Mouse (Mus musculus): ENCODE data around the gene Ddhd1. TPM values are rescaled to one million over a fixed set of nuclear protein-coding genes. Genes with fewer than 3 reads are reported as not detected.

The Ddhd1 gene
- polyA plus RNA-seq (2016; fragmentation: Nextera tagmentation; extraction: Ambion mirVana) = 17.9 and 20.8 TPM in 2 replicates

DNA sequence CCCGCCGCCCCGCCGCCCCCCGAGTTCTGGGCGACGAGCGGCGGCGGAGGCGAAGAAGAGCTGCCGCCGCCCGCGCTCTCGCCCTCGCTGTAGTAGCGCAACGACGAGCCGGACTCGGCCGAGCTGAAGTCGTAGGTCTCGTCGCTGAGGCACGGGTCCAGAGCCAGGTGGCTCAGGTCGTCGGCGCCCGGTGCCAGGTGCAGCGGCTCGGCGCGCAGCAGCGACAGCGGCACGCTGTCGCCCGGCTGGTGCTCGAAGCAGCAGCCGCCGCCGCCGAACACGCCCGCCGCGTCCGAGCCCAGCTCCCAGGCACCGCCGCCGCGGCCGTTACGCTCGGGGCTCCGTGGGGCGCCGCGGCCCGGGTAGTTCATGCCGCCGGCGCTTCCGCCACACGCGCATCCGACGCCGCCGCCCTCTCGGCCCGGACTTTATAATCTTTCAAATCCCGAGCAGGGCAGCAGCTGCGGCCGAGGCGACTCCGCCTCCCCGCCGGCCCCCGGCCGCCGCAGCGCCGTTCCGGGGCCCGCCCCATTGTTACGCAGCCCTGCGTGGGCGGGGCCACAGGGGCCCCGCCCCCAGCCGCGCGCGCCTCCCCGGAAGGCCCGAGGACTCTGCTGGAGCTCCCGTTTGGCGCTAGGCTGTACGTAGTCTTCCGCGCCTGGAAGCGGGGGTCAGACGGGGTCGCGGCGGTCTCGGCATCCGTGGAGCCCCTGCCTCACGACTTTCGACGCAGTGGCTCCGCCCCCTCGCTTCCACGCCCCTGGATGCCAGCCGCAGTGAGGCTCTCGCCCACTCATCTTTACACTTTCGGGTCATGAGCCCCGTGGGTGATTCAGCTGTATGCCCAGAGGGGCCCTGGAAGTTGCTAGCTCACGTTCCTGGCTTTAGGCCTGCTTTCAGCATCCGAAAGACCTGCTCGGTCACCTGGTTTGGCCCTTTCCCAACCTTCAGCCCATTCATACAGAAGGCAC lies at the start of gene Ddhd1:
TSS of gene Ddhd1 (minus strand) at position 503 of the 971 bp plus-strand sequence.
- Histone ChIP-seq H3K27ac (peak within 1 kb of the TSS; percentile 96), H3K4me1 (peaks cover 20% of the 10 kb centered on the region), H3K27me3 (no peaks in the 10 kb centered on the region), H3K4me2 (replicated peaks) (peak within 1 kb of the TSS; percentile 80), H3K4me3 (peak within 1 kb of the TSS; percentile 76), H3K9me3 (replicated peaks) (no peaks in the 10 kb centered on the region), H3K36me3 (no peaks in the 10 kb centered on the region), H3K9ac (peak within 1 kb of the TSS; percentile 89)
- peak; percentile 96 for ATAC-seq (ENCODE audit: low FRiP score)
- WGBS = under 1% methylated on average over 103 of the region's 123 CpGs

DNA sequence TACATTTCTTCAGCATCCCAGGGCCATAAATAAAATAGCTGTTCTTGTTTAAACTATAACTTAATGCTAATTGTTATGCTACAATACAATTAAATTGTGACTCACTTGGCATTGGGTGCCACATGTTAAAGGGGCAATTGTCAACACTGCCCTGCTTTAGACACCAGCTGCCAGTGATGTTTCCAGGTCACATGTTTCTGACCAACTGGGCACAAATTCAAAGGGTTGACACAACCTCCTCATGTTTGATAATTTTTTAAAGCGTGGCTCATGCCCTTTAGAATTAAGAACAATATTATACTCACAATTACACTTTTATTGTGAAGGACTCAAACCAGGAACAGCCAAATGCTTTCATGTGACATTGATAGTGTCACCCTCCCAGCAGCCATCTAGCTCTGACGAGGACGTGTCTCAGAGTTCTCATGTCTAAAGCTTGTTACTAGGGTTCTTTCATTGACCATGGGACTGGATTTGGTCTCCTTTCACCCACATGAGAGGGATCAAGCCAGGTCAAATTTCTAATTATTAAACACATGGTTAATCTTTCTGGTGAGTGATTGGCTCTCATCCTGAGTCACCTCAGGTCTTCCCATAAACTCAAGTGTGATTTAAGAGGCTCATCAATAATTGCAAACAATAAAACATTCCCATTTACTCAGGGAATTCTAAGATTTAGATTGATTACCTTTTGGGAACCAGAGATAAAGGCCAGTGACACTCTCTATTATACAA lies 49.4 kb upstream of the Ddhd1 start:
- Histone ChIP-seq H3K4me2 (replicated peaks) (no peak overlapping the region), H3K4me1 (no peaks in the 10 kb centered on the region), H3K36me3 (no peaks in the 10 kb centered on the region), H3K9me3 (replicated peaks) (no peaks in the 10 kb centered on the region), H3K27ac (no peak overlapping the region), H3K4me3 (no peak overlapping the region), H3K27me3 (no peaks in the 10 kb centered on the region), H3K9ac (no peak overlapping the region)
- WGBS = 62% methylated on average over 3 of the region's 3 CpGs
- ATAC-seq (ENCODE audit: low FRiP score) = no peak

DNA sequence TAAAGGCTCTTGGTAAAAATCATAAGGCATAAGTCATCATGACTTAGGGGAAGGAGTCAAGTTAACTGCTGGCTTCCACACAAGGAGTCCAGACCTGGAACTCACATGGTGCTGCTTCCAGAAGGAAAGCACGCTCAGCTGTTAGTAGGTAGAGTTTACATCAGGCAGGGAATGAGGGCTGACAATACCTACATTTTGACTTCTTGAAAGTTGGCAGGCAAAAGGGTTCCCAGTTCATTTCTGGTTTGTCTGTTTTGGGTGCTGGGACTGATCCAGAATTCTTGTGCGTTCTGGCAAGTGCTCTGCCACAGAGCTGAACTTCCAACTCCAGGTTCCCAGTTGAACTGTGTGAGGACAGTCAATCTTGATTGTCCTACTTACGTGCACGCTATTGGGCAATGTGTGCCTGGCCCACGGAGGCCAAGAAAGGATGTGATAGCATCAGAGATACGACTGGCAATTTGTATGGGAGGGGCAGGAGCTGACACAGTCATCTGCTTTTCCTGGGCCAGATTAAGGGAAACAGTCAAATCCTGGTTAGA lies 42.2 kb upstream of the Ddhd1 start:
- no peak for ATAC-seq (ENCODE audit: low FRiP score)
- WGBS = 82% methylated on average over 6 of the region's 6 CpGs
- no peak overlapping the region for H3K27ac ChIP-seq
- no peaks in the 10 kb centered on the region for H3K27me3 ChIP-seq
- H3K36me3 ChIP-seq = no peaks in the 10 kb centered on the region
- H3K9me3 ChIP-seq (replicated peaks) = no peaks in the 10 kb centered on the region
- H3K4me2 ChIP-seq (replicated peaks) = no peak overlapping the region
- H3K4me3 ChIP-seq = no peak overlapping the region
- no peaks in the 10 kb centered on the region for H3K4me1 ChIP-seq
- H3K9ac ChIP-seq = no peak overlapping the region

DNA sequence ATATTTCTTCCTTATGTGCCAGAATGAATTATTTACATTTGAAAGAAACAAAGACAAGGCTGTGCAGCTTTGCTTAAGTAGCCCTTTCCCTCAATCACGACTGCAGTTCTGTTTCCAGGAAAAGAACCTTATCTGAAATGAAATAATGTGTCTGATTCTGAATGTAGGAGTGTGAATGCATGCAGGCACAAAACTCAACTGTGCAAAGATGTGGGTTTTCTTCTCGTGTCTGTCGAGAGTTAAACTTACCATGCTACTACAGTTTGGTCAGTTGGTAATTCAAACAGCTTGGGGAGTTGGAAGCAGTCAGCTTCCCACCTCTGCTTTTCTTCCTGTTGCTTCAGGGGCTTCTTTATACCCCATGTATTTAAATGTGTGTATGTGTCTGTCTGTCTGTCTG lies 40.9 kb upstream of the Ddhd1 start:
- no peak overlapping the region for H3K4me3 ChIP-seq
- H3K27ac ChIP-seq = no peak overlapping the region
- ATAC-seq (ENCODE audit: low FRiP score) = no peak
- no peaks in the 10 kb centered on the region for H3K9me3 ChIP-seq (replicated peaks)
- H3K4me2 ChIP-seq (replicated peaks) = no peak overlapping the region
- no peaks in the 10 kb centered on the region for H3K27me3 ChIP-seq
- 69% methylated on average over 3 of the region's 3 CpGs for WGBS
- H3K4me1 ChIP-seq = no peaks in the 10 kb centered on the region
- no peaks in the 10 kb centered on the region for H3K36me3 ChIP-seq
- H3K9ac ChIP-seq = no peak overlapping the region

DNA sequence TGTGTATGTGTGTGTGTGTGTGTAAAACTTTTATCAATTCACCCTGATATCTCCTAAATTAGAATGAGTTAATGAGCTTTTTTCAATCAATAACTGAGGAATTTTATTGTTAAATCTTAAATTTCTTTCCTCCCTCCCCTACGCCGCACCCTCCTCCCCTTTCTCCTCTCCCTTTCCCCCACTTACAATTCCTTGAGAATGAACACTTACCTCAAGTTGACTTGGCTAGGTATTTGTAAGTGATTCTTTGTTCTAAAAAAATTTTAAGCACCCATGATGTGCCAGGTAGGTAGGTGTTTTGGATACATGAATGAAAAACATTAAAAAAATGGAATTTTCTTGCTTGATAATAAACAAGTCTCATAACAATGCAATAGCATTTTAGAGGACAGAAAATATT lies 38.2 kb upstream of the Ddhd1 start:
- Histone ChIP-seq H3K27me3 (no peaks in the 10 kb centered on the region), H3K4me2 (replicated peaks) (no peak overlapping the region), H3K9me3 (replicated peaks) (no peaks in the 10 kb centered on the region), H3K4me3 (no peak overlapping the region), H3K36me3 (no peaks in the 10 kb centered on the region), H3K9ac (no peak overlapping the region), H3K27ac (no peak overlapping the region), H3K4me1 (no peaks in the 10 kb centered on the region)
- 92% methylated on average over 2 of the region's 2 CpGs for WGBS
- no peak for ATAC-seq (ENCODE audit: low FRiP score)

DNA sequence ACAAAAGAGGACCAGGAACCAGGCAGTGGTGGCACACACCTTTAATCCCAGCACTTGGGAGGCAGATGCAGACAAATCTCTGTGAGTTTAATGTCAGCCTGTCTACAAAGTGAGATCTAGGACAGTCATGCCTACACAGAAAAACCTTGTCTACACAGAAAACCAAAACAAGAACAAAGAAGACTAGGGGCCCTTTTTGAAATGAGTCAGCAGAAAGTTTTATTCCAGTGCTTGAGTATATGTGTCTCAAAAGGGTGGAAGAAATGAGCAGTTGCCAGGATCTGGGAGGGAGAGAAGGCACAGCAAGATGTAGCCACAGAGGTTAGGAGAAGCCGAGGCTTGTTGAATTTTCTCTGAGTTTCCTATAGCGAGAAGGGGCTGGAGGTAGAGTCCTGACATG lies 35.9 kb upstream of the Ddhd1 start:
- H3K36me3 ChIP-seq = no peaks in the 10 kb centered on the region
- no peak overlapping the region for H3K9ac ChIP-seq
- no peaks in the 10 kb centered on the region for H3K9me3 ChIP-seq (replicated peaks)
- H3K4me1 ChIP-seq = peaks cover 4% of the 10 kb centered on the region
- ATAC-seq (ENCODE audit: low FRiP score) = no peak
- no peak overlapping the region for H3K4me3 ChIP-seq
- no peak overlapping the region for H3K4me2 ChIP-seq (replicated peaks)
- no peak overlapping the region for H3K27ac ChIP-seq
- H3K27me3 ChIP-seq = no peaks in the 10 kb centered on the region
- 96% methylated on average over 2 of the region's 2 CpGs for WGBS

DNA sequence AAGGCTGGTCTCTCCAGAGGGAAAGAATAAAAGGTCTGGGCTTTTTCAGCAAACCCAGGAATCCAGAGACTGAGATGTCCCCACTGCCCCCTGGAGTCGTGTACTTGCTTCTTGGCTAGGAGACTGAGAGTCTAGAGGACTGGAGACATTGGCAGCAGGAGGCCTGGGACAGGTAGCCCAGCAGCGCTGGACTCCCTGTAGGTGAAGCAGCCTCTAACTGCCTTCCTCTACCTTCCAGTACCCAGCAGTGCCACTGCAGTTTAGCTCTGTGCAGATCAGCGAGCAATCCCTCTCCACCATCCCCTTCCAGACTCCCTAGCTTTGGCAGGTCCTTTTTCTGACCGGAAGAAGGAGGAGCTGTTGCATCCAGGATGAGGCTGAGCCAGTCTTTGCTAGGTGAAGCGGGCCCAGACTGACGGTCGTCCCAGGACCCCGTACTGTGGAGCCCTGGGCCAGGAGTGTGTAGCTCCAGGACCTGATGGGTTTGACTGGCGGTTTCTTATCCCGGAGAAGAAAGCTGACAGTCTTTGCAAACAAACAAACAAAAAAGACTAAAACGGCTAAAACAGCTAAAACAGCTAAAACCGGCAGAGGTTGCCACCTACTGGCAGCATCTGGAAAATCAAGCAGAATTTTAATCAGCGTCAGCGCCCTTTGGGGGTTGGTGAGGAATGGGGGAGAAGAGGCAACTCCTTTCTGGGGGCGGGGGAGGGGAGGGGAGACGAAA lies 32.7 kb upstream of the Ddhd1 start:
- WGBS = under 1% methylated on average over 16 of the region's 16 CpGs
- peak; percentile 91 for ATAC-seq (ENCODE audit: low FRiP score)
- peak overlapping the region; percentile 60 for H3K4me2 ChIP-seq (replicated peaks)
- H3K4me3 ChIP-seq = peak overlapping the region; percentile 51
- H3K4me1 ChIP-seq = peaks cover 4% of the 10 kb centered on the region
- H3K27me3 ChIP-seq = no peaks in the 10 kb centered on the region
- no peaks in the 10 kb centered on the region for H3K9me3 ChIP-seq (replicated peaks)
- no peaks in the 10 kb centered on the region for H3K36me3 ChIP-seq
- peak overlapping the region; percentile 59 for H3K9ac ChIP-seq
- peak overlapping the region; percentile 60; the same call in 1 of the 2 replicates for H3K27ac ChIP-seq

DNA sequence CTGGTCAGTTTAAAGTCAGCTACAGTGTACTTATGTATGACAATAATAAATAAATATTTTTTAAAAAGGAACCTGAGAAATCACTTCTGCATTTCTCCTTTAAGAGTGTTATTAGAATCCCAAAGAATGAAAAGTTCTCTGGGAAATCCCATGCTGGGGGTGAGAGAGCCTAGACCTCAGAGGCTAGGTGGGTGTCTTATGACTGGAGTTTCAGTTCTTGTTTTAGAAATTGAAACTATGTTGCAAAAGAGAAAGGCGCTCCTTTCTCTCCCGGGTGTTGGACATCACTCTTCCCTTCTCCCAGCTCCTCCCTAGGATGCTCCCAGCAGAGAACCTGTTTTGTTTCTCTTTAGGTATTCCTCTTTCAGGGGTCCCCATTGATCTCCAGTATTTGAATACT lies 27.4 kb upstream of the Ddhd1 start:
- Histone ChIP-seq H3K4me1 (peaks cover under 1% of the 10 kb centered on the region), H3K9ac (no peak overlapping the region), H3K4me2 (replicated peaks) (no peak overlapping the region), H3K4me3 (no peak overlapping the region), H3K36me3 (no peaks in the 10 kb centered on the region), H3K9me3 (replicated peaks) (no peaks in the 10 kb centered on the region), H3K27me3 (no peaks in the 10 kb centered on the region), H3K27ac (no peak overlapping the region)
- no peak for ATAC-seq (ENCODE audit: low FRiP score)
- 82% methylated on average over 2 of the region's 2 CpGs for WGBS

DNA sequence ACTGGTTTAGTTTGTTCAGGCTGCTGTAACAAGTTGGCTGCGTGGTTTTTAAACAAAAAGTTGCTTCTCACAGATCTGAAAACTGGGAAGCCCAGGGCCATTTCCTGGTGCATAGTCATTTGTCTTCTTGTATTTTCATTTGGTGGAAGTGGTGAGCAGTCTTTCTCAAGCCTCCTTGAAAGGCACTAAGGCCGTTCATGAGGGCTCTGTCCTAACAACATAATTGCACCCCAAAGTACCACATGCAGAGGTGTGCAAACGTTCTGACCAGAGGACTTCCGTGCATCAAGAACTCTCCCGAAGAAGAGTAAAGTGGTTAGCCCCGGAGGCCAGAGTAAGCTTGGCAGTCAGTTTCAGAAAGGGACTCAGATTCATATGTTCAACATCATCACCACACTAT lies 18.8 kb upstream of the Ddhd1 start:
- H3K36me3 ChIP-seq = no peaks in the 10 kb centered on the region

DNA sequence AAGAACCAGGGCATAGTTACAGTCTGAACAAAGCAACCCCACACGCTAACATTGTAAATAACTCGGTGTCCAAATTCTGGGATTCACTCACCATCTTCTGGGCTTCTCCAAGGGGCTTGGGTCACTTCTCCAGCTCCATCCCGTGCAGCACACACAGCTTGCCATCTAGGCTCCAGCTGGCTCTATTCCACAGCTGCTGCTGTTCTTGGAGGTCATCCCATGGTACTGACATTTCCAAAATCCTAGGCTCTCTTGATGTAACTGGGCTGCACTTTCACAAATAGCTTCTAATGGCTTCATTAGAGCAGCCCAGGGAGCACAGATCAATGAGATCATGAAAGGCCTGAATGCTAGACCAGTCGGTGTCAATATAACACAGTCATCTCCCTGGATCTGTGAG lies 10.4 kb upstream of the Ddhd1 start:
- Histone ChIP-seq H3K9me3 (replicated peaks) (no peaks in the 10 kb centered on the region), H3K9ac (no peak overlapping the region), H3K36me3 (no peaks in the 10 kb centered on the region), H3K27me3 (no peaks in the 10 kb centered on the region), H3K4me1 (no peaks in the 10 kb centered on the region), H3K4me3 (no peak overlapping the region), H3K4me2 (replicated peaks) (no peak overlapping the region), H3K27ac (no peak overlapping the region)
- 89% methylated on average over 4 of the region's 4 CpGs for WGBS
- no peak for ATAC-seq (ENCODE audit: low FRiP score)

More for the DNA sequence above, 18.8 kb upstream of the Ddhd1 start:
- H3K9me3 ChIP-seq (replicated peaks) = no peaks in the 10 kb centered on the region
- no peak overlapping the region for H3K9ac ChIP-seq
- H3K4me1 ChIP-seq = no peaks in the 10 kb centered on the region
- WGBS = 83% methylated on average over 6 of the region's 6 CpGs
- no peaks in the 10 kb centered on the region for H3K27me3 ChIP-seq
- H3K27ac ChIP-seq = no peak overlapping the region
- no peak for ATAC-seq (ENCODE audit: low FRiP score)
- H3K4me2 ChIP-seq (replicated peaks) = no peak overlapping the region
- H3K4me3 ChIP-seq = no peak overlapping the region

DNA sequence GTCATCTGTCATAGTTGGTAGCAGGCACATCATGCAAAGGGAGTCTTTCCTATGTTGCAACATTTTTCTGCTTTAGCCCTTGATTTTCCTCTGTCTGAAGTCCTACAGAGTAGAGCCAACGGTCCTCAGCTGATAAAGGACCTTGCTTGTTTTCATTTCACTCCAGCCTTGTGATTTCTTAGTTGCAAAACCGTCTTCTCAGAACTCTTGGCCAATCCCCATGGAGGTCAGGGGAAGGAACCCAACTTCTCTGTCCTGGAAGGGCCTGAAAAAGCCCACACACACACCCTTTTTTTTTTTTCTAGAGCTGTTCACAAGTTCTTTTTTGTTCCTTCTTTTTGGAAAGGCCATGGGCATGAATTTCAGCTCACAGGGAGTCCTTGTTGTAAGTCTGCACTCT lies 9.3 kb upstream of the Ddhd1 start:
- Histone ChIP-seq H3K4me3 (no peak overlapping the region), H3K4me2 (replicated peaks) (no peak overlapping the region), H3K4me1 (no peaks in the 10 kb centered on the region), H3K27ac (no peak overlapping the region), H3K36me3 (no peaks in the 10 kb centered on the region), H3K9ac (no peak overlapping the region), H3K9me3 (replicated peaks) (no peaks in the 10 kb centered on the region), H3K27me3 (no peaks in the 10 kb centered on the region)
- WGBS = 71% methylated on average over 2 of the region's 2 CpGs
- no peak for ATAC-seq (ENCODE audit: low FRiP score)

DNA sequence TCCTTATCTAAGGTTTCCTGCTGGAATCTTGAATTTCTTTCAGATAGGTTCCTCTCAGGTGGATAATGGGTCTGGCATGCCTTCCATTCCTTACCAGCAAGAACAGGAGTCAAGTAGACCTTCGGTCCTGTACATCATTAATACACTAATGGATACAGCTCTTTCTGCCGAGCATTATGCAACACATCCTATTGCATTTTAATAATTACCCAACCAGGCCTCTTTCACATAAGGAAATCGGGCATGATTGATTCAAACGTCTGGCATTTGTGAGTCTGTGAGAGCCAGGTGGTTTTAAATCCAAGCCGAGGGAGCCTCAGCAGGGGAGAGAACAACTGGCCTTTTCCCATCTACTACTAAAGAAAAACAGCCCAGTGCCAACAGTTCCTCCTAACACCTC lies 3.6 kb upstream of the Ddhd1 start:
- no peak overlapping the region for H3K9ac ChIP-seq

More for the DNA sequence above, 3.6 kb upstream of the Ddhd1 start:
- Histone ChIP-seq H3K36me3 (no peaks in the 10 kb centered on the region), H3K4me3 (no peak overlapping the region), H3K27ac (no peak overlapping the region), H3K4me1 (peaks cover 5% of the 10 kb centered on the region; the same call in 1 of the 2 replicates), H3K27me3 (no peaks in the 10 kb centered on the region), H3K9me3 (replicated peaks) (no peaks in the 10 kb centered on the region), H3K4me2 (replicated peaks) (no peak overlapping the region)
- WGBS = 49% methylated on average over 5 of the region's 5 CpGs
- ATAC-seq (ENCODE audit: low FRiP score) = no peak

Measured in hindbrain, embryonic 12.5 days (tissue).